28 mouse cellular contexts compared by ENCODE assay signal in genomic region chr2:62397661-62398060, GRCm38 (mm10). TPM values are rescaled to one million over a fixed set of nuclear protein-coding genes. Genes with fewer than 3 reads are reported as not detected.
DNase-seq lines count a peak whose midpoint lies in the region; ATAC-seq and TF ChIP-seq lines count a peak whose summit lies in the region.
"Had no signal": no experiment of that assay in that cellular context is flagged by ENCODE, and none has a peak within 500 bp of the region (broad histone marks: within the 10 kb centered on the region; RNA-seq: fewer than 3 reads in every experiment).

No protein-coding gene starts in this region.

- TF ChIP-seq POLR2A in MEL (IDR thresholded peaks at IDR 0.05; ENCODE audit: control insufficient read depth in 1 of 2, insufficient read depth in 1 of 2, low read depth in 1 of 2, low read length in 2 of 2, poor library complexity in 1 of 2) = no peak

- WGBS in kidney, embryonic 15.5 days = 76% methylated on average over 4 of the region's 4 CpGs
- WGBS in kidney, embryonic 14.5 days = 81% methylated on average over 4 of the region's 4 CpGs

- peak; percentile 79 for DNase-seq in heart, adult 11 months
- DNase-seq in heart, adult 8-10 months (ENCODE audit: low spot score) = no peak
- DNase-seq in MEL (ENCODE audit: low read depth, low spot score) (no peak), NIH3T3 (ENCODE audit: low read depth) (peak; percentile 39)
- DNase-seq in layer of hippocampus, postnatal 14 days (ENCODE audit: low spot score in 2 of 2) = no peak
- no peak for DNase-seq in cerebellum, adult 9-11 months
- DNase-seq: adrenal gland, postnatal 10 days; adrenal gland, postnatal 36 days; cerebellum, adult 11-12 months; cerebellum, adult 8-10 months; cerebellum, postnatal 14 days; gastrocnemius, postnatal 10 days; heart, adult 18-20 months; heart, postnatal 14 days had no signal

- H3K4me1 ChIP-seq in kidney, embryonic 15.5 days = no peaks in the 10 kb centered on the region
- H3K4me1 ChIP-seq in kidney, embryonic 14.5 days (ENCODE audit: control insufficient read depth, insufficient read depth, low read length) = no peaks in the 10 kb centered on the region
- H3K4me1 ChIP-seq in MEL (ENCODE audit: control insufficient read depth in 1 of 2, insufficient read depth in 2 of 2, low read length in 2 of 2) = peaks cover 44 to 55% of the 10 kb centered on the region in 2 experiments
- H3K4me1 ChIP-seq: embryonic facial prominence, embryonic 12.5 days; forebrain, embryonic 12.5 days; forebrain, embryonic 15.5 days; heart, embryonic 15.5 days; hindbrain, embryonic 12.5 days; hindbrain, embryonic 15.5 days had no signal

- no peak overlapping the region for H3K9ac ChIP-seq in kidney, embryonic 15.5 days
- H3K9ac ChIP-seq in kidney, embryonic 14.5 days (ENCODE audit: low read depth, low read length) = no peak overlapping the region
- no peak overlapping the region for H3K9ac ChIP-seq in MEL (ENCODE audit: control insufficient read depth, low read depth, low read length, poor library complexity, severe bottlenecking)
- H3K9ac ChIP-seq: embryonic facial prominence, embryonic 12.5 days; forebrain, embryonic 12.5 days; forebrain, embryonic 15.5 days; heart, embryonic 15.5 days; hindbrain, embryonic 12.5 days; hindbrain, embryonic 15.5 days had no signal

- no peaks in the 10 kb centered on the region for H3K36me3 ChIP-seq in kidney, embryonic 15.5 days
- no peaks in the 10 kb centered on the region for H3K36me3 ChIP-seq in kidney, embryonic 14.5 days (ENCODE audit: control insufficient read depth, insufficient read depth, low read length)
- peaks cover 6 to 93% of the 10 kb centered on the region in 2 experiments for H3K36me3 ChIP-seq in MEL (ENCODE audit: control insufficient read depth in 1 of 2, insufficient read depth in 2 of 2, low read length in 2 of 2)
- H3K36me3 ChIP-seq: embryonic facial prominence, embryonic 12.5 days; forebrain, embryonic 12.5 days; forebrain, embryonic 15.5 days; heart, embryonic 15.5 days; hindbrain, embryonic 12.5 days; hindbrain, embryonic 15.5 days had no signal

- no peak overlapping the region for H3K27ac ChIP-seq in kidney, embryonic 15.5 days
- H3K27ac ChIP-seq in kidney, embryonic 14.5 days (ENCODE audit: low read depth, low read length) = no peak overlapping the region
- peak overlapping the region; percentile 35 for H3K27ac ChIP-seq in MEL (ENCODE audit: control insufficient read depth, low read depth, low read length)
- H3K27ac ChIP-seq: embryonic facial prominence, embryonic 12.5 days; forebrain, embryonic 12.5 days; forebrain, embryonic 15.5 days; heart, embryonic 15.5 days; hindbrain, embryonic 12.5 days; hindbrain, embryonic 15.5 days had no signal

- TF ChIP-seq CTCF in MEL (IDR thresholded peaks at IDR 0.05 in 2 of 3, conservative IDR thresholded peaks at IDR 0.05 in 1 of 3; ENCODE audit: control insufficient read depth in 1 of 3, insufficient read depth in 1 of 3, low read depth in 2 of 3, low read length in 3 of 3, poor library complexity in 1 of 3, severe bottlenecking in 1 of 3) = no peak

- no peaks in the 10 kb centered on the region for H3K27me3 ChIP-seq in kidney, embryonic 15.5 days
- H3K27me3 ChIP-seq in kidney, embryonic 14.5 days (ENCODE audit: control insufficient read depth, insufficient read depth, low read length) = no peaks in the 10 kb centered on the region
- H3K27me3 ChIP-seq in MEL (ENCODE audit: control insufficient read depth in 1 of 2, insufficient read depth in 2 of 2, low read length in 2 of 2) = no peaks in the 10 kb centered on the region
- H3K27me3 ChIP-seq: embryonic facial prominence, embryonic 12.5 days; forebrain, embryonic 12.5 days; forebrain, embryonic 15.5 days; heart, embryonic 15.5 days; hindbrain, embryonic 12.5 days; hindbrain, embryonic 15.5 days; Patski had no signal

- no peak for TF ChIP-seq EP300 in MEL (IDR thresholded peaks at IDR 0.05; ENCODE audit: low read depth in 1 of 2, low read length in 2 of 2)

- no peak overlapping the region for H3K4me3 ChIP-seq in kidney, embryonic 15.5 days (replicated peaks)
- no peak overlapping the region for H3K4me3 ChIP-seq in kidney, embryonic 14.5 days (ENCODE audit: low read length)
- H3K4me3 ChIP-seq in MEL (ENCODE audit: control insufficient read depth in 1 of 2, insufficient read depth in 1 of 2, low read depth in 2 of 2, low read length in 2 of 2) = no peak overlapping the region
- H3K4me3 ChIP-seq: embryonic facial prominence, embryonic 12.5 days; erythroblast, embryonic 14.5 days; forebrain, embryonic 12.5 days; forebrain, embryonic 15.5 days; heart, embryonic 15.5 days; hindbrain, embryonic 12.5 days; hindbrain, embryonic 15.5 days had no signal

- 0 out of 2 replicates have a peak, but pooled peaks have one; percentile 40 for ATAC-seq in kidney, embryonic 15.5 days (replicated peaks; ENCODE audit: low FRiP score)
- ATAC-seq in kidney, embryonic 14.5 days (ENCODE audit: low FRiP score, low TSS enrichment) = no peak
- ATAC-seq: CD4-positive, CD25-positive, alpha-beta regulatory T cell, adult 4 months; forebrain, embryonic 15.5 days; intestine, postnatal 0 days had no signal

- no peaks in the 10 kb centered on the region for H3K9me3 ChIP-seq in kidney, embryonic 15.5 days (replicated peaks)
- H3K9me3 ChIP-seq in kidney, embryonic 14.5 days (ENCODE audit: control insufficient read depth, low read length) = no peaks in the 10 kb centered on the region
- no peaks in the 10 kb centered on the region for H3K9me3 ChIP-seq in MEL (replicated peaks; ENCODE audit: insufficient read depth, low read length)
- H3K9me3 ChIP-seq: embryonic facial prominence, embryonic 12.5 days; forebrain, embryonic 12.5 days; forebrain, embryonic 15.5 days; heart, embryonic 15.5 days; hindbrain, embryonic 12.5 days; hindbrain, embryonic 15.5 days had no signal

- no peak overlapping the region for H3K4me2 ChIP-seq in kidney, embryonic 15.5 days
- no peak overlapping the region for H3K4me2 ChIP-seq in kidney, embryonic 14.5 days (replicated peaks; ENCODE audit: low read depth, low read length)
- H3K4me2 ChIP-seq: embryonic facial prominence, embryonic 12.5 days; forebrain, embryonic 12.5 days; forebrain, embryonic 15.5 days; heart, embryonic 11.5 days; heart, embryonic 15.5 days; hindbrain, embryonic 12.5 days; hindbrain, embryonic 15.5 days had no signal

- H3K79me2 ChIP-seq in MEL (ENCODE audit: control insufficient read depth, insufficient read depth, low read length, poor library complexity) = peaks cover 22% of the 10 kb centered on the region

- TF ChIP-seq RAD21 in MEL (IDR thresholded peaks at IDR 0.05; ENCODE audit: low read depth, low read length) = no peak

TF ChIP-seq in MEL, 35 proteins besides CTCF, POLR2A, EP300 and RAD21:
- TF ChIP-seq GATA1 (IDR thresholded peaks at IDR 0.05; ENCODE audit: low read depth, low read length) (no peak), POLR2AphosphoS2 (IDR thresholded peaks at IDR 0.05; ENCODE audit: low read length) (no peak), HCFC1 (IDR thresholded peaks at IDR 0.05; ENCODE audit: low read depth, low read length) (no peak), MAFK (IDR thresholded peaks at IDR 0.05; ENCODE audit: borderline replicate concordance, low read depth, low read length) (no peak), UBTF (IDR thresholded peaks at IDR 0.05; ENCODE audit: borderline replicate concordance, insufficient read depth, low read depth, low read length) (no peak), BHLHE40 (IDR thresholded peaks at IDR 0.05; ENCODE audit: borderline replicate concordance, low read depth, low read length) (no peak), SIN3A (IDR thresholded peaks at IDR 0.05; ENCODE audit: low read length) (no peak), NRF1 (IDR thresholded peaks at IDR 0.05; ENCODE audit: insufficient read depth, low read depth, low read length, poor library complexity, severe bottlenecking) (no peak), SMC3 (IDR thresholded peaks at IDR 0.05; ENCODE audit: low read depth, low read length) (no peak), POLR2AphosphoS5 (IDR thresholded peaks at IDR 0.05; ENCODE audit: borderline replicate concordance, low read depth, low read length) (no peak), GABPA (IDR thresholded peaks at IDR 0.05; ENCODE audit: low read depth, low read length) (no peak), USF2 (IDR thresholded peaks at IDR 0.05; ENCODE audit: borderline replicate concordance in 1 of 2, insufficient read depth in 1 of 2, low read depth in 1 of 2, low read length in 2 of 2) (no peak), ZKSCAN1 (IDR thresholded peaks at IDR 0.05; ENCODE audit: low read depth, low read length) (no peak)
TF ChIP-seq in MEL: peak in this region for 0.

RNA-seq across cellular contexts. Expression of gene Dpp4, which starts 14.4 kb away (rescaled TPM):
- 1 to 10 TPM; 2.5 to 7.6 (median 4.0) TPM for total RNA-seq in heart, adult 8-10 months (2022)
- 76.8 and 82.9 TPM in 2 replicates for polyA plus RNA-seq in kidney, embryonic 15.5 days (2015; fragmentation: Nextera tagmentation; extraction: Ambion mirVana)
- 31.8 and 70.1 TPM in 2 replicates for polyA plus RNA-seq in kidney, embryonic 14.5 days (2014; fragmentation: Nextera tagmentation; extraction: Ambion mirVana)
- 40.4 and 46.7 TPM in 2 replicates for total RNA-seq in MEL (2012; rRNA removed)
- 10 to 100 TPM; 64.1 to 99.1 TPM for polyA plus RNA-seq in MEL (2012; ENCODE audit: insufficient read depth in 1 of 2, insufficient read length in 2 of 2, low read depth in 1 of 2, low replicate concordance in 2 of 2, missing spikeins in 1 of 2)
- 1 to 10 TPM in 1 of 2 experiments, under 1 TPM in 1; 0.78 to 1.0 TPM for total RNA-seq in layer of hippocampus, postnatal 14 days (2021)
- polyA plus RNA-seq: C2C12; erythroblast, embryonic 14.5 days had no signal

Comparison
In these comparisons a context has a peak if more than half of its experiments do, and no peak if none do; other contexts are left out.
1. DNase-seq: peak in heart, adult 11 months (single experiment) and NIH3T3 (single experiment); none in heart, adult 8-10 months (single experiment), MEL (single experiment), layer of hippocampus, postnatal 14 days (0 of 2) and cerebellum, adult 9-11 months (single experiment).